Mouse (Mus musculus) gastrocnemius, adult 18-20 months (tissue): ENCODE measurements around the gene Fkbp5. TPM values are rescaled to one million over a fixed set of nuclear protein-coding genes. Genes with fewer than 3 reads are reported as not detected.

Experiments
- DNase-seq: peaks from one replicate; pipeline ENCODE4 v3.0.0; 2021; ENCODE audit warnings: low spot score
- total RNA-seq, 2 experiments: library from RNA; stranded (reverse); gene quantifications; 2 replicates each; pipeline ENCODE4 v1.2.3; 2021

Fkbp5 gene
- total RNA-seq, 2 experiments from 2014 or later, result 54.0 to 92.7 TPM

- no peak for DNase-seq
Observed at GRCm38 (mm10) chr17:28463701-28464443, 53.5 kb downstream of the Fkbp5 start.

DNA sequence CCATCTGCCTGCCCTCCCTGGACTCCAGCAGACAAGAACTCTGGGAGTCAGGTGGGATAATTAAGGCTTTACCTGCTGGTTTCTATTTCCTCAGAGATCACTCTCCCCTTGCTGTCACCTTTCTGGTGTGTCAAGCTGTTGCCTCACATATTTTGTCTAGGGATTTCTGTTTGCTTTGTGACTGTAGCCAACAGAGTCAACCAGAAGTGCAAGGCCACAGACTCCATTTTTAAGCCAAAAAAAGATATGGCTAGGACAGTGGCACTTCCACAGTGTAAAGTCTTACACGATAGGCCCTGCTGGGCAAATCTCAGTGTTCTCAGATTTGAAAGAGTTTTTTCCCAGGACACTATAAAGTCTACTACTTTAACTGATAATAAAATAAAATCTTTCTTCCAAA is 56.9 kb downstream of the Fkbp5 start:
- DNase-seq, result no peak

DNA sequence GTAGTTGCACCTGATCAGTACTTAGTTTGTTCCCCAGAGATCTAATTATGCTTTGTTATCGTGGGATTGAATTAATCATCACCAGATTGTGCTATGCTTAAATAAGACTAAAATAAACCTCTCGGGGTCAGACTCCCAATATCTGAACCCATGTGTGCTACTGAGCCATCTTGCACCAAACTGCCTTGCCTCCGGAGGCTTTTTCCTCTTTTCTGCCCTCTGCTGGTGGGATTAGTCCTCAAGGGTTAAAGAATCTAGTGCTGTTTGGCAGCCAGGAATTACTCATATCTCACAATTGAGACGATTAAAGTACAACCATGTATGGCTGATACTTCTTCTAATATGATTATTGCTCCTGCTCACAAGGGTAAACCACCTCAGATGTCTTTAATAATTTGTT is 62.2 kb downstream of the Fkbp5 start:
- DNase-seq, result peak; percentile 59

GRCm38 (mm10) chr17:28452889-28453288 is 64.4 kb downstream of the Fkbp5 start:
- DNase-seq, result no peak

- DNase-seq, result no peak
Observed at GRCm38 (mm10) chr17:28451914-28452313, 65.4 kb downstream of the Fkbp5 start.

DNA sequence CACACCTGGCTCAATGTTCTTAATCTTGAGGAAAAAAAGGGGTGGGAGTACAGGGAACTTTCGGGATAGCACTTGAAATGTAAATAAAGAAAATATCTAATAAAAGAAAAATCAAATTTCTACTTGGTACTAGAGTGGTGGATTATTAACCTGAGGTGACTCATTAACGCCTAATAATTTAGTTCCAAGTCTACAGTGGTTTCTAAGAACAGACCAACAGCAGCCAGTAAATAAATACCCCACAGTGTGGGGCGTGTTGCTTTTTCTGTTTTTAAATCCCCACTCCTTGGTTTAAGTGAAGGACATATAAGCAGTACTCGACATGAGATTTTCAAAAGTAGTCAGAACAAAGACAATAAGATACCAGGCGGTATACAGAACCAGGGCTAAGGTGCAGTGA is 65.8 kb downstream of the Fkbp5 start:
- DNase-seq, result no peak

- DNase-seq, result no peak
Observed at GRCm38 (mm10) chr17:28448225-28448624, 69.1 kb downstream of the Fkbp5 start.

DNA sequence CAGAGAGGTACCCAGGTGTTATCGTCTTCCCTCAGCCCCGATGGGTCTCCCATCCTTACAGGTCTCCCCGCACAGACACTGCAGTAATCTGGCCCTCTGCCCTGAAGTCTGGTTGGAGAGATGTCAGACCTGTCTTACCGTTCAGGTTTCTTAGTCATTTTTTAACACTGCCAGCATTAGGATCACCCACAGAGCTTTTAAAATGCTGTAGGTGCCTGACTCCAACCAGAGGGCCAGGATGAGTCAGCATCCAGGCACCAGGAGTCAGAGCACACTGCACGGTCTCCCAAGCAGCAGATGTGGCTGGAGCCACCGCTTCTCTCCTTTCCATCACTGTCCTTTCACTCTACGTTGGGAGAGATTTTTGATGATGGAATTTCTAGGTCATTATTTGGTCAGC is 69.5 kb downstream of the Fkbp5 start:
- DNase-seq, result no peak

GRCm38 (mm10) chr17:28446820-28447168 is 70.5 kb downstream of the Fkbp5 start:
- no peak for DNase-seq

GRCm38 (mm10) chr17:28445886-28446819 is 71.2 kb downstream of the Fkbp5 start:
- peak; percentile 76 for DNase-seq

DNA sequence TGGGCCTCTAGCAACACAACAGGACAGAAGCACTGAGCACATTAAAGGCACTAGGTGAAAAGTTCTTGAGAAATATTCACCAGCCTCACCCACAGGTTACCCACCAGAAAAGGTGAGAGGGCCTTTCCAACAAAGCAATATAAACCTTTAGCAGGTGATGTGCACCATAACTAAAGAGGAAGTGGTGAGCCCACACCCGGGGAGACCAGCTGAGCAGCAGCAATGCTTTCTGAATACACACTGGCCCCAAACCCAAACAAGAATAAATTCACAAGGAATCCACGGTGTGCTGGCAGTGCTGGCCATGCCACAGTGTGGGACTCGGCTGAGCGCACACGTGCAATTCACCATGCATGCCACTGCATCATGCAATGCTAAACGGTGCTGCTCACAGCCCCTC is 74.7 kb downstream of the Fkbp5 start:
- DNase-seq, result no peak

- no peak for DNase-seq
Observed at GRCm38 (mm10) chr17:28438342-28439115, 78.8 kb downstream of the Fkbp5 start.

DNA sequence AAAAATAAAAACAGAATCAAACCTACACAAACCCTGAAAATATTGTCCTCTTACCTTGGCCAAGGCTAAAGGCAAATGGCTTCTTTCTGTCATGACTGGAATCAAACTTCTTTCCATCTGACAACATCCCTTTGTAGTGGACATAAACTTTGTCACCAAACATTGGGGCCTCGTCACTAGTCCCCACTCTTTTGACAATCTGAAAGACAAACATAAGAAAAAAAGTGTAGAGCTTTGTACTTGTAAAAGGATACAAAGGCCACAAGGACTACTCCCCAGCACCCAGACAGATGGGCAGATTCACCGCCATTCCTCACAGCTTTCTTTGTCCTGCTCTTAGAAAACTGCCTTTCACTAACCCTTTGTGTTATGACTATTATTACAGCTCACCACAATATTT is 79.4 kb downstream of the Fkbp5 start:
- DNase-seq, result no peak

DNA sequence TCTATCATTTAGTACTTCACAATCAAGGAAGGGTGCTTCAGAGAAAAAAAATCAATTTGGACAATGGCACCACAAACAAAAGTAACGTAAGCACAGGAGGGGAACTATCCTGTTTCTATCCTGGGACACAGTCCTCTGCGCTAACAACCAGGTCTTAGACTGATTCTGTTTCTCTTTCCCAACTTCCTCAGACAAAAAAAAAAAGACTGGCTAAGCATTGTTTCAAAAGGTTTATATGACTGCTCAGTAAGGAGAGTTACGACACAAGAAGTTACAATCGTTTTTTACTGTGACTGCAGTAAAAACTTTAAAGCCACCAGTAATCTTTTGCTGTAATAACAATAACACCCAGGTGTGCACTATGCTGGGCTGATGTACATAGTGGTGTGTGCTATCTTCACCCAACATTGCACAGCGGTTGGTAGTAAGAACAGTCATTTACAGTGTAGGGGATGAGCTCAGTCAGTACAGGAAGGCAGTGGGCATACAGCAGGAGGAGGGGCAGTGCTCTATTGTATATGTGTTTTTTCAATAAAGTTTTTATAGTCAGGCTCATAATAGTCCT is 82.3 kb downstream of the Fkbp5 start:
- no peak for DNase-seq

GRCm38 (mm10) chr17:28433029-28433428 is 84.3 kb downstream of the Fkbp5 start:
- no peak for DNase-seq

GRCm38 (mm10) chr17:28431931-28432335 is 85.4 kb downstream of the Fkbp5 start:
- no peak for DNase-seq

GRCm38 (mm10) chr17:28431038-28431437 is 86.3 kb downstream of the Fkbp5 start:
- no peak for DNase-seq

DNA sequence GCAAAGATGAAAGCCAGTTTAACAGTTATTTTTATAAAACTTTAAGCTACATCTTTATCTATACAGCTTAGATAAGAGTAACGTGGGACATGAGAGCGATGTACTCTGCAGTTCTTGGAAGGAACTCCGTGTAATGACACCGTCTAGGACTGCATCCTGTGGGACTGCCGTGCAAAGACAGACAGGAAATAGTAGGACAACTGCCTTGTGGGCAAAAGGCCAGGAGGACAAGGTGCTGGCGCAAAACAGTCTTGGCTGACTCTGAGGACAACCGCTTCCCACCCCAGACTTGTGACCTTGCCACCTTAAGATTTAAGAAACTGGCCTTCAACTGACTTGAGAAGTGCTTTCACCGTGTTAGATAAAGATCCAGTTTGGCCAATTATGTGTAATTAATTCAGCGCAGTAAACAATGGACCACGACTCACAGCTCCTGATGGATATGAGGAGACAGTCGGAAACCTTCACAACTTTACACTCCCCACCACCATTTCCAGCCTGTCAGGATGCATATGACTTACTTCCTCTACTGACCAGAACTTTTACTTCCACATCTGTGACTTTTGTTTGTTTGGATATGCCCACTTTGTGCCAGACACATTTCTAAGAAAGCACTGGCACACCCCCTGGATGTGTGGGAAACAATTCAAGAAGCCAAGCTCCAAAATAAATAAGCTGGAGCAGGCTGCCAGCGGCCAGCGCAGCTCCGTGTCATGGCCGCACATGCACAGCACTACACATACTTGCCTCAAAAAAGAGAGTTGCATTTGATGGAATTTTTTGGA is 88.7 kb downstream of the Fkbp5 start:
- DNase-seq, result peak; percentile 94

GRCm38 (mm10) chr17:28427666-28428065 is 89.7 kb downstream of the Fkbp5 start:
- no peak for DNase-seq

GRCm38 (mm10) chr17:28424373-28424772 is 93.0 kb downstream of the Fkbp5 start:
- DNase-seq, result peak; percentile 90

DNA sequence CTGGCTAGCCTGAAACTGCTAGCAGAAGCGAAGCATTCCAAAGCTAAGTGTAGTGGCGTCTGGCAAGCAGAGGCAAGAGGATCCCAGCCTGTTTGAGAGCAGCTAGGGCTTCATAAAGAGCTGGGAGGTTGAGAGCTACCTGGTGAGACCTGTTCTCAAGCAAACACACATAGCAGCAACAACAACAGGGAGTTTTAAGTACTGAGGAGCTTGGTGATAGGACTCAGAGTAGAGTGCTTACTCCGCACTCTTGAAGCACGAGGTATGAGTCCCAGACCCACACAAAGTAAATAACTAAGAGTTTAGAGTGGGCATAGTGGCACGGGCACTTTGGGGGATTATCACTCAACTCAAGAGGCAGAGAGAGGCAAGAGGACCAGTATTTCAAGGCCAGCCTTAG is 96.3 kb downstream of the Fkbp5 start:
- no peak for DNase-seq
